Mouse (Mus musculus) stomach, embryonic 15.5 days (tissue): ENCODE measurements at regions not wholly inside any gene's neighbourhood (a gene's known extent, or its start where the extent isn't known, plus 50 kb on each side); places are given as distances from the start of the nearest gene placed in this dataset.

Experiments used
- ATAC-seq: fragments of 200-750 bp; cut with Nextera tagmentation; 2 replicates; pipeline ENCODE4 v1.8.0; 2017; ENCODE audit warnings: low read depth, moderate number of reproducible peaks, moderate TSS enrichment; ENCODE audit not compliant: insufficient read depth, low FRiP score
- H3K27ac ChIP-seq: fragments of 300-500 bp; sonication (generic); 2 replicates; pipeline ENCODE4 v1.5.1; 2015; ENCODE audit warnings: mild to moderate bottlenecking, inconsistent platforms
- H3K27me3 ChIP-seq: fragments of 300-500 bp; sonication (generic); replicated peaks from 2 replicates; pipeline ENCODE4 v1.6.1; 2015; ENCODE audit warnings: inconsistent platforms
- H3K36me3 ChIP-seq: fragments of 300-500 bp; sonication (generic); 2 replicates; pipeline ENCODE4 v1.6.1; 2015; ENCODE audit warnings: inconsistent platforms
- H3K4me1 ChIP-seq: fragments of 300-500 bp; sonication (generic); 2 replicates; pipeline ENCODE4 v1.6.1; 2015; ENCODE audit warnings: inconsistent platforms
- H3K4me2 ChIP-seq: fragments of 300-500 bp; sonication (generic); 2 replicates; pipeline ENCODE4 v1.6.1; 2015; ENCODE audit warnings: mild to moderate bottlenecking, inconsistent platforms
- H3K4me3 ChIP-seq: fragments of 300-500 bp; sonication (generic); replicated peaks from 2 replicates; pipeline ENCODE4 v1.5.1; 2015; ENCODE audit warnings: inconsistent platforms
- H3K9ac ChIP-seq: fragments of 300-500 bp; sonication (generic); 2 replicates; pipeline ENCODE4 v1.6.1; 2015; ENCODE audit warnings: inconsistent platforms
- H3K9me3 ChIP-seq: fragments of 300-500 bp; sonication (generic); 2 replicates; pipeline ENCODE4 v1.6.1; 2016; ENCODE audit warnings: inconsistent platforms
- WGBS: fragments of 180-500 bp; shearing (Covaris S2); methylation state at CpG from one replicate; pipeline ENCODE4 v1.1.7; 2015; 5-methylcytosine and 5-hydroxymethylcytosine counted together

DNA sequence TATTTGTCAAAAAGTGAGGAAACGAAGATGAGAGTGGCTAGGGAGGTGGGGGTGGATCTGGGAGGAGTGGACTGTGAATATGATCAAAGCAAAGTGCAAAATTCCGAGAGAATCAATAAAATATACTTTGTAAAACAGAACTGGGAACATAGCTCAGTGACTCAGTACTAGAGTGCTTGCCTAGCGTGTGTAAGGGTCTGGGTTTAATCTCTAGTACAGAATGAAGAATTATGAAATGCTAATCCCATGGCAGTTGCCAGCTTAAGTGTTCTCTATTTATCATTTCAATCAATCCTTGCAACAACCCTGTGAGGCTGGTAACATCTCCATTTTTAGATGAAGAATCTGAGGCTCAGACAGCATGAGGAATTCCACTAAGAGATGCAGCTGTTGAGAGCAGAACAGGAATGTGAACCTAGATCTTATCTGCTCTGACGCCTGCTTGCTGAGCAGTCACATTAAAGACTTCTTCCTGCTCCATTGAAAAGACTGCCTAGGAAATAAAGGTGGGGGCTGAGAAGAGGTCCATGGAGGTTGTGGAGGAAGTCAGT, 152.5 kb downstream of the Nr2f2 start:
- Histone ChIP-seq H3K27me3 (no peaks in the 10 kb centered on the region), H3K9me3 (no peaks in the 10 kb centered on the region), H3K36me3 (no peaks in the 10 kb centered on the region), H3K9ac (no peak overlapping the region), H3K4me1 (no peaks in the 10 kb centered on the region), H3K27ac (no peak overlapping the region), H3K4me3 (no peak overlapping the region), H3K4me2 (no peak overlapping the region)
- WGBS: 35% methylated on average over 4 of the region's 4 CpGs
- no peak for ATAC-seq

DNA sequence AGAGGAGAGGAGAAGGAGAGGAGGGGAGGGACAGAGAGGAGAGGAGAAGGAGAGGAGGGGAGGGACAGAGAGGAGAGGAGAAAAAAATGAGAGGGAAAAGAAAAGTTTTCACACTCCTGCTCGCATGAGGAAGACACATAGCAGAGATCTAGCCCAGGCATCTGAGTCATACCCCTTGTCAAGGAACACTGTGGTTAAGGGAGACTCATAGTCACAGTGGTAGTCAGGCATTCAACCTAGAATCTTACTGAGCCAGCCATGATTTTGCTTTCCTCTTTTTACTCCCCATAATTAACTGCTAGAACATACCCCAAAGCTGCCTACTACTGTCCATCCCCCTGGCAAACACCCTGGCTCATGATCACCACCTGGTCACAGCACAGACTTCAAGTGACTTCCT, 160.6 kb downstream of the Nr2f2 start:
- Histone ChIP-seq H3K4me1 (no peaks in the 10 kb centered on the region), H3K9me3 (no peaks in the 10 kb centered on the region), H3K27ac (no peak overlapping the region), H3K4me2 (no peak overlapping the region), H3K9ac (no peak overlapping the region), H3K36me3 (no peaks in the 10 kb centered on the region), H3K4me3 (no peak overlapping the region), H3K27me3 (no peaks in the 10 kb centered on the region)
- 68% methylated on average over 1 of the region's 1 CpGs for WGBS
- no peak for ATAC-seq

DNA sequence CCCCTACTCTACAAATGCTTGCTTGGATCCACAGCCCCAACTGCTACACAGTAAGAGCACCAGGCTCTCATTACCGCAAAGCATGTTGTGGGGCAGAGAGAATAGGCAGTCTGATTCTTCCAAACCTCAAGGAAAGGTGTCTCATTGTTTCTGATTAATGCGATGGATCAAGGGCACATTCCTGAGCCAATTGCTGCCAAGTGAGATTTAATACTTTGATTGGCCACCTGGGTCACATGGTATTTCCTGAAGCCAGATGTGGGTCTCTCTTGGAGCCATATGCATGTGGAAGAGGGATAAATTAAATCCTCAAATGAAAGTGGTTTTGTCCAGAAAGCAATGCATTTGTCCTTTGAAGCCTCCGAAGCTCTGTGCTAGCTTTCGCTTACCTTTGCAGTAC, 166.3 kb downstream of the Nr2f2 start:
- H3K9me3 ChIP-seq: no peaks in the 10 kb centered on the region
- H3K9ac ChIP-seq: no peak overlapping the region
- H3K4me3 ChIP-seq: no peak overlapping the region
- no peaks in the 10 kb centered on the region for H3K36me3 ChIP-seq
- H3K4me1 ChIP-seq: no peaks in the 10 kb centered on the region
- H3K27me3 ChIP-seq: no peaks in the 10 kb centered on the region
- 86% methylated on average over 4 of the region's 4 CpGs for WGBS
- H3K4me2 ChIP-seq: no peak overlapping the region
- no peak overlapping the region for H3K27ac ChIP-seq
- ATAC-seq: no peak

DNA sequence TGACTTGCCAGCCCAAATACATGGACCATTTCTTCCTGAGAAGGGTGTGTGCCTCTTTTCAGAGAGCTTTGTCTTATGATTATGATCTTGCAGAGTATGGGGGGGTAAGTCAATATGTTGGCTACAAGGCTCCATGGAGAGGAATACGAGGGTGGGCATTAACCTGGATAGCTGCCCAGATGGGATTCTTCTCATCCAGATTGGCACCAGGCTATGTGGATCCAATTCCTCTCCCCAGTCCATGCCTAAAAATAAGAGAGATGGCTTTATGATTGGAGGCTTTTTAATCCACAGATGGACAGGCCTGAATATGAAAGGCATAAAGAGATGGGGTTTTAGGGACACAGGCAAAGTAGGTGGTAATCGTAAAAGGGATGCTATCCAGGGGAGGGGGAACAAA, 187.6 kb downstream of the Nr2f2 start:
- Histone ChIP-seq H3K4me3 (no peak overlapping the region), H3K27me3 (no peaks in the 10 kb centered on the region), H3K9ac (no peak overlapping the region), H3K4me1 (no peaks in the 10 kb centered on the region), H3K9me3 (no peaks in the 10 kb centered on the region), H3K36me3 (no peaks in the 10 kb centered on the region), H3K27ac (no peak overlapping the region), H3K4me2 (no peak overlapping the region)
- 85% methylated on average over 2 of the region's 2 CpGs for WGBS
- ATAC-seq: no peak

DNA sequence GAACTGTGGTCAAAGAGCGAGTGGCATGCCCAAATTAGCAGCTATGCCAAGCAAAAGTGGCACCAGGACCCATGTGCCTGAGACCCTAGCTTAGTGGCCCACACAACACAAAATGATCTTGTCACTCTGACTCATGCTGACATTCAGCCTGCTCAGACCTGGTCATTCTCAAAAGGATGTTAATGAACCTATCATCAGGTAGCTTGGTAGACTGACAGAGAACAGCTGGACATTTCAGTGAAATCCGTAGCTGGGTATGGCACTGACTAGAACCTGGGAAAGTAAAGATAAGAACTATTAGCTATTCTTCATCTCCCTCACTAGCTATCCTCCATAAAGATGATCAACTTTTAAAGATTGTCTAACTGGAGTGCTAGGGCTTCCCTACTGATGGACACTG, 188.5 kb downstream of the Nr2f2 start:
- no peaks in the 10 kb centered on the region for H3K4me1 ChIP-seq
- H3K9me3 ChIP-seq: no peaks in the 10 kb centered on the region
- H3K36me3 ChIP-seq: no peaks in the 10 kb centered on the region
- no peak overlapping the region for H3K9ac ChIP-seq
- H3K4me3 ChIP-seq: no peak overlapping the region
- no peak overlapping the region for H3K27ac ChIP-seq
- no peak overlapping the region for H3K4me2 ChIP-seq
- ATAC-seq: no peak
- no peaks in the 10 kb centered on the region for H3K27me3 ChIP-seq
- WGBS: 79% methylated on average over 2 of the region's 2 CpGs

DNA sequence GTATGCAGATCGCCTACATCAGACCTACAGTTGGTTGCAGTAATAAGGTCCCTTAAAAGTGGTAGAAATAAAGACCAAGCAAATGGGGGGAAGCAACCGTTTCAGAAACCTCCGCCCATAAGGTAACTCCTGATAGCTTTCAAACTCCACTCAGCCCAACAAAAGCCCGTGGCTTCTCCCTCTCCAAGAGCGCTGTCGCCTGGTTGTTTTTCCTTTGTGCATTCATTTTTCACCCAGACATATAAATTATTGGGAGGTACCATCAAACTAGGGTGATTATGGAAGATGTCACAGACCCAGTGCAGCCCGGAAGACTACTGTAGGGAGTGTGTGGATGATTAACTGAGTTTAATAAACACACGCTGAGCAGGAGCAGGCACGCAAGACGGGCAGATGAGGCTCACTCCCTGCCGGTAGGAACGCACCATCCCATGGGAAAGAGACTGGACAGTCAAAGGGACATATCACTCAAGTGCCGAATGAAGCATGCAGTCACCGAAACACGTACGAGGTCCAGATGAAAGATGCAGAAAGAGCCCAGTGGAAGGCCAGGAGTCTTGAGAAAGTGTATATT, 189.8 kb downstream of the Nr2f2 start:
- no peak overlapping the region for H3K9ac ChIP-seq
- H3K27me3 ChIP-seq: no peaks in the 10 kb centered on the region
- H3K36me3 ChIP-seq: no peaks in the 10 kb centered on the region
- 64% methylated on average over 16 of the region's 16 CpGs for WGBS
- no peak for ATAC-seq
- no peak overlapping the region for H3K4me2 ChIP-seq
- H3K9me3 ChIP-seq: no peaks in the 10 kb centered on the region
- H3K4me3 ChIP-seq: no peak overlapping the region
- H3K27ac ChIP-seq: no peak overlapping the region
- no peaks in the 10 kb centered on the region for H3K4me1 ChIP-seq

DNA sequence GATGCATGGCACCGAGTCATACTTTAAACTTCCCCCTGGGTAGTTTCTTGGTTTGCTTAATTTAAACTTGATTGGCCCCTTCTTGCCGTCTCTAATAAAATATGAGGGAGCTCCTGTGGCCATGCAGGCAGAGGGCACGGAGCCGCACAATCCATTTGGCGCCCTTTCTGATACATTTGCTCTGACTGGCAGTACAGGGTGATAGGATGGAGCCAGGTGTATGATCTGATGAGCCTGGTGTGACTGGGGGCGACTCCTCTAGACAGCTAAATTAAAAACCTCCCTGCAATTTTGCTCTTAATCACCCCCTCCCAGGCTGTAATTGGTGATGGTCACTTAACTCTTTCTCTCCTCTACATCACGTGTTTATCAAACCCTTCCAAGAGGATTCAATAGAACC, 190.4 kb downstream of the Nr2f2 start:
- H3K27ac ChIP-seq: no peak overlapping the region
- no peaks in the 10 kb centered on the region for H3K27me3 ChIP-seq
- no peak for ATAC-seq
- H3K36me3 ChIP-seq: no peaks in the 10 kb centered on the region
- H3K4me2 ChIP-seq: no peak overlapping the region
- no peaks in the 10 kb centered on the region for H3K4me1 ChIP-seq
- H3K4me3 ChIP-seq: no peak overlapping the region
- no peak overlapping the region for H3K9ac ChIP-seq
- no peaks in the 10 kb centered on the region for H3K9me3 ChIP-seq
- WGBS: 81% methylated on average over 7 of the region's 7 CpGs

DNA sequence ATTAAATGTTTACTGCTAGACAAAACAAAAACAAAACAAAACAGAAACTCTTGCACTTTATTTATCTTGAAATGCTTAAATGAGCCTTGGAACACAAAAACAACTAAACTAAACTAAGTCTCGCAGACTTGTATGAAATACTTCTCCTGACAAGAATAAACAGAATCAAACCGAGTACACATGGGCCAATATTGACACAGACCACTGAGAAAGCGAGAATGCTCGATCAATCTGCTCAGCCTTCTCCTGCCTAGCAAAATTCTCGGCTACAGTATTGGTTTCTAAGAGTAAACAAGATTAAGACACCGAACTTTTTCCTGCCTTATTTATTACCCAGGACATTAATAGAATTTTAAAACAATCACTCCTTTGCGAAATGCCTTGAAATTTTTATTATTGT, 194.1 kb downstream of the Nr2f2 start:
- H3K4me3 ChIP-seq: no peak overlapping the region
- no peak overlapping the region for H3K27ac ChIP-seq
- H3K36me3 ChIP-seq: no peaks in the 10 kb centered on the region
- no peak for ATAC-seq
- no peak overlapping the region for H3K9ac ChIP-seq
- 42% methylated on average over 7 of the region's 7 CpGs for WGBS
- no peak overlapping the region for H3K4me2 ChIP-seq
- no peaks in the 10 kb centered on the region for H3K27me3 ChIP-seq
- H3K9me3 ChIP-seq: no peaks in the 10 kb centered on the region
- H3K4me1 ChIP-seq: no peaks in the 10 kb centered on the region

DNA sequence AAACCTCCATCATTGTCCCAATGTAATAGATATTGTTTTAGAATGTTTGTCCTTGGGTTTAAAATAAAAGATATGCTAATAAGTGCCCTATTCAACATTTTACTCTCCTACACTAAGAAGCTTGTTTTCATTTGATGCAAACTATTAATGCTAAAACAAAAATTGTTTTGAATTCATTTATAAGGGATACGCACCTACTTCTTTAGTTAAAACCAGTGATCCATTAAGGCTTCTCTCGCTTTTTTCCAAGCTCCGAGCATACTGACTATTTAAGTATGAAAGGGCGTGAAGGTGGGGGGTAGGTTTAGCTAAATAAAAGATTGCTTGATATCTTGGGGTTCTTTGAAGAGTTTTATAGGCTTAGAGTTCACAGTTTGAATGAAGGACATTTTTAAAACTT, 195.1 kb downstream of the Nr2f2 start:
- no peaks in the 10 kb centered on the region for H3K4me1 ChIP-seq
- no peaks in the 10 kb centered on the region for H3K9me3 ChIP-seq
- ATAC-seq: no peak
- no peak overlapping the region for H3K4me2 ChIP-seq
- H3K27ac ChIP-seq: no peak overlapping the region
- WGBS: 72% methylated on average over 4 of the region's 4 CpGs
- H3K36me3 ChIP-seq: no peaks in the 10 kb centered on the region
- H3K27me3 ChIP-seq: no peaks in the 10 kb centered on the region
- no peak overlapping the region for H3K4me3 ChIP-seq
- no peak overlapping the region for H3K9ac ChIP-seq

DNA sequence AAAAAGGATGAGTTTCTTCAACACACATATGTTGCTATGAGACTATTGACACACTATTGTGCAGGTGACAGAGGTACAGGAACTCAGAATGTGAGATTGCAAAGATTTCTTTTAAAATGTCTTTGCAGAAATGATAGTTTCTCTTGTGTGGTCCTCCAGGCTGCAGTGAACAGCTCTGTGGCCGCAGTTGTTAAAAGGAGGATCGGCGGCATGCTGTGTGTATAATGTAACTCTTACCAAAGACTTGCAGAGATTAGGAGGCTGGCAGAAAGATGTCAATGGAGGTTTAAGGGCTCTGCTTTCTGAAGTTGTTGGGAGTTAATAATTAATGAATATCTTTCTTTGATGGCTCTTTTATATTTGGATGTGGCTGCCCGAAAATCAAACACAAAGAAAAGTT, 198.5 kb downstream of the Nr2f2 start:
- Histone ChIP-seq H3K4me1 (no peaks in the 10 kb centered on the region), H3K27me3 (no peaks in the 10 kb centered on the region), H3K27ac (no peak overlapping the region), H3K9ac (no peak overlapping the region), H3K4me3 (no peak overlapping the region), H3K4me2 (no peak overlapping the region), H3K9me3 (no peaks in the 10 kb centered on the region), H3K36me3 (no peaks in the 10 kb centered on the region)
- WGBS: 38% methylated on average over 4 of the region's 4 CpGs
- ATAC-seq: no peak

DNA sequence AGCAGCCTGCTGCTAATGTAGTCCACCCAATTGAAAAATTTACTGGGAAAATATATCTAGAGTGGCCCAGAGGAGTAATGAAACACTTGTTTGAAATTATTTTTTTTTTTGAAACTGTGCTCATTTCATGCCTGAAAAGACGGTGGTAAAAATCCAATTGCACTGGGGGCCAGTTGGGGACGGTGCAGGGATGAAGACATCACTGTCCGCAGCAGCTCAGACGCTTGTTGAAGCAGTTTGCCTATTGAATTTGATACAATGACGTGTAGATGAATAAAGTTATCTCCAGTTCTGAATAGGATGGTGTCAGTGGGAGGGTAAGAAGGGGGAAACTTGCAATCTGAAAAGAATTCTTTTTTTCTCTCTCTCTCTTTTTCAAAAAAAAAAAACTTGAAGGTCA, 200.5 kb downstream of the Nr2f2 start:
- H3K9me3 ChIP-seq: no peaks in the 10 kb centered on the region
- H3K4me2 ChIP-seq: no peak overlapping the region
- WGBS: 83% methylated on average over 5 of the region's 5 CpGs
- no peak for ATAC-seq
- no peaks in the 10 kb centered on the region for H3K4me1 ChIP-seq
- H3K27me3 ChIP-seq: no peaks in the 10 kb centered on the region
- no peak overlapping the region for H3K4me3 ChIP-seq
- H3K36me3 ChIP-seq: no peaks in the 10 kb centered on the region
- H3K27ac ChIP-seq: no peak overlapping the region
- H3K9ac ChIP-seq: no peak overlapping the region

DNA sequence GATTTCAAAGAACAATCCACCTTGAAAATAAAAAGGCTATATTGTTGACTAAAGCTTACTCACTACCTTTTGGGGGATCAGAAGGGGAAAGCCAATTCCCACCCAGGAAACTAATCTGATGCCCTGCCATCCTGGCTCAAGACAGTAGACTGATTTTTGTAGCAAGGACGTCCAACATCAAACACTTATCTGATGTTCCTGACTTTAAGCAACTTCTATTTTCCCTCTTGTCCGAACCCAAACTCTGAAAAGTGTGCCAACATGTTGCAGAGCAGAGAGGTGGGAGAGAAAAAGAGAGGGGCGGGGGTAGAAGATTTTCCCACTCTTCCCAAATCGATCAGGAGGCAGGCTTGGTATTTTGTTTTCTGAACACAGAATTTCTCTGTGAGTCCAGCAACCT, 201.0 kb downstream of the Nr2f2 start:
- 61% methylated on average over 4 of the region's 4 CpGs for WGBS
- Histone ChIP-seq H3K27me3 (no peaks in the 10 kb centered on the region), H3K4me2 (no peak overlapping the region), H3K4me3 (no peak overlapping the region), H3K4me1 (no peaks in the 10 kb centered on the region), H3K9ac (no peak overlapping the region), H3K27ac (no peak overlapping the region), H3K36me3 (no peaks in the 10 kb centered on the region), H3K9me3 (no peaks in the 10 kb centered on the region)
- ATAC-seq: no peak

DNA sequence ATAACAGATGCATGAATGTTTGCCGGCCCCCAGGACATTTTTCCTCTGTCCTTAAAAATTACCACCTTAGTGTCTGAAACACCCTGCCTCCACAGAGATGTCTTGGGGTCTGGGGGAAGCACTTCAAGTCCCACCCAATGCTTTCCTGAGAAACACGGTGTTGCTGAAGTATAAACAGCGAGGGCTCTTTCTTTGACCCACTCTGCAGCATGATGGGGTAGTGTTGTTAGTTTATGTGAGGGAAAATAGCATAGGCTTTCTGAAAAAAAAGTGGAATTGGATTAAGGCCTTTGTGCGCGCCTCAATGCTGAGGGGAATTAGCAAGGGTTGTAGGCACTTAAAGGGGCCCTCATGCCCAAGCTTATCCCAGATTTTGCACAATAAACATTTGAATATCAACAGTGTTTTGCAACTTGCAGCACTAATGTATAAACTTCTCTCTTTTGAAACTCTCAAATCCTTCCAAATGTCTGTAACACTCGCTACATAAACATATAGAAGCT, 201.8 kb downstream of the Nr2f2 start:
- H3K4me3 ChIP-seq: no peak overlapping the region
- no peaks in the 10 kb centered on the region for H3K9me3 ChIP-seq
- H3K27ac ChIP-seq: no peak overlapping the region
- ATAC-seq: no peak
- no peaks in the 10 kb centered on the region for H3K4me1 ChIP-seq
- H3K4me2 ChIP-seq: no peak overlapping the region
- H3K27me3 ChIP-seq: no peaks in the 10 kb centered on the region
- H3K9ac ChIP-seq: no peak overlapping the region
- 45% methylated on average over 6 of the region's 6 CpGs for WGBS
- no peaks in the 10 kb centered on the region for H3K36me3 ChIP-seq
